Mouse (Mus musculus) right cerebral cortex, adult 2 months (tissue): ENCODE measurements around the gene Cbr3.
"Not testable (repeated sequence)": the region's sequence is repeated elsewhere in the genome, so short reads cannot be mapped to it uniquely, and the experiment has no call there.

ENCODE experiments used
- DNase-seq, 2 experiments: peaks; one replicate each; pipeline ENCODE4 v3.0.0; 2021 to 2022; ENCODE audit warnings: low spot score in 2 of 2

Cbr3 gene

DNA sequence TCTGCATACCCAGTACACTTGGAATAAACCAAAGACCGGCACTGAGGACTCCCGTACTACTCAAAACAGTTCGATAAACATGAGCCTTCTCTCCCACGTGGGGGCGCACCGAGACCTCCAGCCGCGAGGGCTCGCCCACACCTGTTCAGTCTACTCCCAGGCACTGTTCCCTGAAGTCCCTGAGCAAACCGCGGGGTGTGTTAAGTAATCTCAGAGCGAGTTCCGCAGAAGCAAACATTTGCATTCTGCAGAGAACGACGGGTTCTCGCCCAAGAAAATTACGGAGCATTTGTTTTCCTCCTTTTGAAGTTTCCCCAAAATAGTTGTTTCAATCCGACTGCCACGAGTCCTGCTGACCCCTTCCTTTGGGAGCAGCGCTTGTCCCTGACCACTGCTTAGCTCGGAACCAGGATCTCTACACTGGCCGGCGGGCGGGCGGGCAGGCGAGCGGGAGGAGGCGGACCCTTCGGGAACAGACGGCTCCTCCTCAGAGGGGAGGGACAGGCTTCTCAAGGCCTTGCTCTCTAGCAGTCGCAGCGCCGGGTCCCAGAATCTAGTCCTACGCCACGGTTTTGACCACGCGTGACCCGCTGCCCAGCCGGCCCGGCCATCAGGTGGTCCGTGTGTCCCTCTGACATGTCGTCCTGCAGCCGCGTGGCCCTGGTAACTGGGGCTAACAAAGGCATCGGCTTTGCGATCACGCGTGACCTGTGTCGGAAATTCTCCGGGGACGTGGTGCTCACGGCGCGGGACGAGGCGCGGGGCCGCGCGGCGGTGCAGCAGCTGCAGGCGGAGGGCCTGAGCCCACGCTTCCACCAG is at the start of gene Cbr3:
TSS of gene Cbr3 (plus strand) at position 527 of the 819 bp plus-strand sequence.
- peak; percentile 78 to 82 for DNase-seq

- DNase-seq = no peak
Measured at GRCm38 (mm10) chr16:93644006-93644405, 39.0 kb upstream of the Cbr3 start.

DNA sequence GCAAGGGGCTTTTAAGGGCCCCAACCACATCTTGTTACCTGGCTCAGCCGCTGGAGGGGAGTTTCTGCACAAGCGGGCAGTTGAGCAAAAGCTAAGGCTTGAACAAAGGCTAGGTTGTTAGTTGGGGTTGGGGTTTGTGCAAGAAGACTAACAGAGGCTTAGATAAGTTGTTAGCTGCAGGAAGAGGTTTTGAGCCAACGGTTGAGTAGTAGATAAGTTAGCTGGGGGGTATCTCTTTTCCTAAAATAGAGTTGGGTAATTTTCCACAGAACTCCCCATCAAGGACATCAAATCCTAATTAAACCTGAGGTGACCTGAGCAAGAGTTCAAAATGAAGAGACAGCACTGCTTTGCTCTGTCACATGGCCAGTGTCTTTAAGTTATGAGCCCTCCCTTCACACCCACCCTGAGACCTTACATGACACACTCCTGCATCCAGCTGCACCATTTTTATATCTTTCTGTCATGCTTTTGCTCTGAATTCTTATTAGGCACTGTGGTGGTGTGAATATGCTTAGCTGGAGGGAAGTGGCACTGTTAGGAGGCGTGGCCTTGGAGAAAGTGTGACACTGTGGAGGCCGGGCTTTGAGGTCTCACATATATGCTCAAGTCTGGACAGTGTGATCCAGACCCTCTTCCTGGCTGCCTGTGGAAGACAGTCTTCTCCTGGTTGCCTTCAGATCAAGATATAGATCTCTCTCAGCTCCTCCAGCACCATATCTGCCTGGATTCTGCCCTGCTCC is 34.4 kb upstream of the Cbr3 start:
- no peak for DNase-seq

- no peak for DNase-seq
Measured at GRCm38 (mm10) chr16:93667976-93668375, 15.0 kb upstream of the Cbr3 start.

- DNase-seq = no peak
Measured at GRCm38 (mm10) chr16:93669521-93669920, 13.5 kb upstream of the Cbr3 start.

- not testable (repeated sequence) for DNase-seq
Measured at GRCm38 (mm10) chr16:93670466-93670865, 12.5 kb upstream of the Cbr3 start.

DNA sequence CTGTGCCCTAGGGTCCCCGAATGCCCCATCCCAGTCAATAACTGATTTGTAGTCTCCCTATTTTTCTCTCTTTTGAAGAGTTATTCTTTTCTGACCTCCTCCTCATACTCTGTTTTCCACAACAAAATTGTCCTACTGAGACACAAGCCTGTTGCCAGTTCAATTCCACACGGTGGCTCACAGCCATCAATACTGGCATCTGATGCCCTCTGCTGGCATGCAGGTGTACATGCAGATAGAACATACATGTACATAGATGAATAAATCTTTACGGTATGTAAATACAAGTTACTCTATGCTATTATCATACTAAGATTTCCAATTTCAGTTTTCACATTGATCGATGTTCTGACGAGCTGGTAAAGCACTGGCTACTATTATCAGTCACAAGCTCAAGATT is 12.0 kb upstream of the Cbr3 start:
- DNase-seq = no peak

DNA sequence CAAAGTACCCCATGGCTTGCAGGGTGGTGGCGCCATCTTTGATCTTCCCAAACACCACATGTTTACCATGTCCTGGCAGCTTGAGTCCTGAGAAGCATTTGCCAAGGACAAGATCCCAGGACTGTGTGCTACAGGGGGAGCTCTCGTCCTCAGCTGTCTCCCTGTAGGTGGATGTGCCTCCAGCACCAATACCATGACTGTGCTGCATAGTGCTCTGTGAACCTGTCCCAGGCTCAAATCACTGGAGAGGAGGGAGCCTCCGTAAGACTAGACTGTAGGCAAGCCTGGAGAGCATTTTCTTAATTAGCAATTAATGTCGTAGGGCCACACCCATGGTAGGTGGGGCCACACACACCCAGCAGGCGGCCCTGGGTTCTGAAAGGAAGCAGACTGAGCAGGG is 6.6 kb upstream of the Cbr3 start:
- no peak for DNase-seq

DNA sequence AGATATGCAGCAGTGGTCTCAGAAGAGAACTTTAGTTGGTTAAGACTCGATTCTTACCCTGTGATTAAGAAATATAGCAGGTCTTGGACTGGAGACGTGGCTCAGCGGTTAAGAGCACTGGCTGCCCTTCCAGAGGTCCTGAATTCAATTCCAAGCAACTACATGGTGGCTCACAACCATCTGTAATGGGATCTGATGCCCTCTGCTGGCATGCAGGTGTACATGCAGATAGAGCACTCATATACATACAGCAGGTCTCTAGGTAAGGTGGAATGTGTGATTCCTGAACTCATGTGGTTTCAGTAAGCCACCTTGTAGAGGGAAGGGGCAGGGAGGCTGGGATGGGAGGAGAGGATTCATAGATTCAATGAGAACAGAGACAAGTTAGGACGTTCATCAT is 4.8 kb upstream of the Cbr3 start:
- no peak for DNase-seq

GRCm38 (mm10) chr16:93679165-93679564 is 3.9 kb upstream of the Cbr3 start:
- no peak for DNase-seq

GRCm38 (mm10) chr16:93682156-93682688 is 793 bp upstream of the Cbr3 start:
- DNase-seq = no peak

DNA sequence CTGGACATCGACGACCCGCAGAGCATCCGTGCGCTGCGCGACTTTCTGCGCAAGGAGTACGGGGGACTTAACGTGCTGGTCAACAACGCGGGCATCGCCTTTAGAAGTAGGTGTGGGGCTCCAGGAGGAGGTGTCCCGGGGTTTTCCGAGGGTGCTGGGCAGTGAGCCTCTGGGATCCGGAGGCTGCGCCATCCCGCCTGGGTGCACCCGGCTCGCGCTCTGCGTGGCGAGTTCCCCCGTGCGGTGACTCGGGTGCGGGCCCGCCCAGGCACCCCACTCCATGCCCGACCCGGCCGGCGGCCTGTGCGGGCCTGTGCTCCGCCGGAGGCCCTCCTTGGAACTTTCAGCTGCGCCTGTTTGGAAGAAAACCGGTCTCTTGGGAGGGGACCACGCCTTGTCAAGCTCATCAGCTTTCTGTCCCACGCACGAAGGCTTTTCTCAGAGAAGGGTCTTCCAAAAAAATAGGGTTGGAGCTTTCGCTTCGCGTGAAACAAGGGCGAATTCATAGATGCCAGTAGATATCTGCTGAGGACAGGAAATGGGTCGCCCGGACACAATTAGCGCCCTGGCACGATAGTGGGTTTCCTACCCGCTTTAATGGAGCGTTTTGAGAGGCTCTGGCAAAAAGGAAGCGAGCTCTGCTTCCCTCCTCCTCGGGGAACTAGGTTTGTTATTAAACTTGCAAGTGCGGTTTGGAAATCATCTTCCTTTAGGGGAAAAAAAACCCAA is 657 bp downstream of the Cbr3 start:
- DNase-seq = peak in 1 of 2 experiments; percentile 37

DNA sequence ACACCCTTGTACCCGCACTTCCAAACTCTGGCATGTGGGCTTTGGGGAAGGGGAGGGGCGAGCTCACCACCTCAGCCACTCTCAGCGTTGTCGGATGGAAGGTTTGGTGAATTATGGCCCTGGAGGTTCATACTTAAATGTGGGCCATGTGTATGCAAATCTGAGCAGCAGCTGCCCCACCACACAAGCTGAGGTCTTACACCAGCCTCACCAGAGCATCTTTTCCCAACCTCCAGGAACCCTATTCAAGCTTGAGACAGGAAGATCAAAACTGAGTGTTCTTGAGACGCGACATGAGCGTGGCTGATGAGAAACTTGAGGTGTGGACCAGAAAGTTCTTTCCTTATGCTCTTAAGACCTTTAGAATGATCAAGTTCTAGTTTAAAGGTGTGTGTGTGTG is 1.4 kb downstream of the Cbr3 start:
- DNase-seq = no peak

GRCm38 (mm10) chr16:93685783-93686182 is 2.8 kb downstream of the Cbr3 start:
- not testable (repeated sequence) for DNase-seq

- no peak for DNase-seq
Measured at GRCm38 (mm10) chr16:93686421-93686820, 3.4 kb downstream of the Cbr3 start.

GRCm38 (mm10) chr16:93686945-93687344 is 3.9 kb downstream of the Cbr3 start:
- no peak for DNase-seq

- no peak for DNase-seq
Measured at GRCm38 (mm10) chr16:93691206-93691841, 8.3 kb downstream of the Cbr3 start.

GRCm38 (mm10) chr16:93692744-93693143 is 9.7 kb downstream of the Cbr3 start:
- no peak for DNase-seq

- no peak for DNase-seq
Measured at GRCm38 (mm10) chr16:93707116-93707515, 24.1 kb downstream of the Cbr3 start.

GRCm38 (mm10) chr16:93709217-93709616 is 26.2 kb downstream of the Cbr3 start:
- no peak for DNase-seq

GRCm38 (mm10) chr16:93710924-93711323 is 27.9 kb downstream of the Cbr3 start:
- peak; percentile 76 to 81 for DNase-seq
